Mouse (Mus musculus): ENCODE data around the gene Ksr1. TPM values are rescaled to one million over a fixed set of nuclear protein-coding genes. Genes with fewer than 3 reads are reported as not detected.

The Ksr1 gene
- total and polyA plus RNA-seq, 3 experiments = 22.5 to 73.1 (median 61.2) TPM

GRCm38 (mm10) chr11:79072108-79072507 is 74.1 kb downstream of the Ksr1 start:
- in situ Hi-C loops (cut with MboI; ENCODE audit: low pct_ligation_motif_present, low pct_unique_long_range_greater_than_20kb, low sequenced_read_pairs) = no loop called here
- Histone ChIP-seq H3K9ac (ENCODE audit: insufficient read depth, low read depth) (no peak overlapping the region), H3K4me1 (ENCODE audit: control insufficient read depth in 1 of 2, insufficient read depth in 2 of 2) (peaks cover 54 to 78% of the 10 kb centered on the region in 2 experiments), H3K79me2 (replicated peaks; ENCODE audit: control insufficient read depth, extremely low read depth, insufficient read depth, poor library complexity, severe bottlenecking) (peaks cover 20% of the 10 kb centered on the region), H3K4me2 (ENCODE audit: insufficient read depth, low read depth, poor library complexity, severe bottlenecking) (peak overlapping the region; percentile 17; the same call in 1 of the 2 replicates), H3K4me3 (replicated peaks in 1 of 3; ENCODE audit: low read depth in 2 of 3, low read length in 2 of 3, poor library complexity in 1 of 3) (no peak overlapping the region), H3K27ac (ENCODE audit: insufficient read depth, low read depth) (peak overlapping the region; percentile 84), H3K9me3 (replicated peaks; ENCODE audit: low read length) (peaks cover 7% of the 10 kb centered on the region), H3K36me3 (replicated peaks in 1 of 2; ENCODE audit: control insufficient read depth in 1 of 2, insufficient read depth in 1 of 2, low read length in 1 of 2) (peaks cover 61 to 74% of the 10 kb centered on the region in 2 experiments), H3K27me3 (replicated peaks) (no peaks in the 10 kb centered on the region)
- dilution Hi-C loops (cut with MboI; ENCODE audit: extremely low pct_ligation_motif_present, extremely low pct_unique_long_range_greater_than_20kb, low sequenced_read_pairs) = no loop called here
- DNase-seq (ENCODE audit: extremely low read depth) = no peak
- TF ChIP-seq CHD1 (IDR thresholded peaks at IDR 0.05; ENCODE audit: low read depth, low read length) (no peak), ZKSCAN1 (IDR thresholded peaks at IDR 0.05; ENCODE audit: borderline replicate concordance, low read depth, low read length) (no peak), KAT2A (IDR thresholded peaks at IDR 0.05; ENCODE audit: insufficient replicate concordance, low read length) (no peak), ZNF384 (IDR thresholded peaks at IDR 0.05; ENCODE audit: low read depth, low read length) (no peak), CHD2 (IDR thresholded peaks at IDR 0.05; ENCODE audit: low read length) (no peak), BHLHE40 (IDR thresholded peaks at IDR 0.05; ENCODE audit: low read depth, low read length) (no peak), E2F4 (IDR thresholded peaks at IDR 0.05; ENCODE audit: insufficient replicate concordance, low read depth, low read length) (no peak), GABPA (IDR thresholded peaks at IDR 0.05; ENCODE audit: insufficient replicate concordance, low read depth, low read length) (no peak), MYC (IDR thresholded peaks at IDR 0.05; ENCODE audit: low read depth, low read length) (no peak), MAFK (IDR thresholded peaks at IDR 0.05; ENCODE audit: insufficient replicate concordance, low read length) (no peak), SMC3 (IDR thresholded peaks at IDR 0.05; ENCODE audit: low read depth, low read length) (no peak)

- Histone ChIP-seq H3K27me3 (replicated peaks) (no peaks in the 10 kb centered on the region), H3K36me3 (replicated peaks in 1 of 2; ENCODE audit: control insufficient read depth in 1 of 2, insufficient read depth in 1 of 2, low read length in 1 of 2) (peaks cover 64 to 80% of the 10 kb centered on the region in 2 experiments), H3K27ac (ENCODE audit: insufficient read depth, low read depth) (peak overlapping the region; percentile 84), H3K4me3 (replicated peaks in 1 of 3; ENCODE audit: low read depth in 2 of 3, low read length in 2 of 3, poor library complexity in 1 of 3) (peak overlapping the region in 1 of 3 experiments; percentile 9), H3K4me1 (ENCODE audit: control insufficient read depth in 1 of 2, insufficient read depth in 2 of 2) (peaks cover 49 to 73% of the 10 kb centered on the region in 2 experiments), H3K9me3 (replicated peaks; ENCODE audit: low read length) (peaks cover 7% of the 10 kb centered on the region), H3K9ac (ENCODE audit: insufficient read depth, low read depth) (0 out of 2 replicates have a peak overlapping the region, but pooled peaks have one; percentile 8), H3K79me2 (replicated peaks; ENCODE audit: control insufficient read depth, extremely low read depth, insufficient read depth, poor library complexity, severe bottlenecking) (peaks cover 22% of the 10 kb centered on the region), H3K4me2 (ENCODE audit: insufficient read depth, low read depth, poor library complexity, severe bottlenecking) (peak overlapping the region; percentile 17; the same call in 1 of the 2 replicates)
- dilution Hi-C loops (cut with MboI; ENCODE audit: extremely low pct_ligation_motif_present, extremely low pct_unique_long_range_greater_than_20kb, low sequenced_read_pairs) = no loop called here
- DNase-seq (ENCODE audit: extremely low read depth) = peak; percentile 97
- in situ Hi-C loops (cut with MboI; ENCODE audit: low pct_ligation_motif_present, low pct_unique_long_range_greater_than_20kb, low sequenced_read_pairs) = no loop called here
- TF ChIP-seq MAZ (IDR thresholded peaks at IDR 0.05; ENCODE audit: low read depth, low read length) (peak; percentile 73; the same call in 1 of the 2 replicates), JUN (IDR thresholded peaks at IDR 0.05; ENCODE audit: insufficient read depth, low read depth, low read length) (peak; percentile 86), MYC (IDR thresholded peaks at IDR 0.05; ENCODE audit: low read depth, low read length) (peak; percentile 83), TCF12 (IDR thresholded peaks at IDR 0.05; ENCODE audit: low read depth, low read length) (peak; percentile 87), ZMIZ1 (IDR thresholded peaks at IDR 0.05; ENCODE audit: low read depth, low read length) (no peak), NELFE (IDR thresholded peaks at IDR 0.05; ENCODE audit: low read depth, low read length) (peak; percentile 49), PAX5 (IDR thresholded peaks at IDR 0.05; ENCODE audit: low read length) (no peak), MEF2A (IDR thresholded peaks at IDR 0.05; ENCODE audit: borderline replicate concordance, low read depth, low read length) (peak; percentile 90), E2F4 (IDR thresholded peaks at IDR 0.05; ENCODE audit: insufficient replicate concordance, low read depth, low read length) (no peak), CTCF (conservative IDR thresholded peaks at IDR 0.05 in 1 of 2, IDR thresholded peaks at IDR 0.05 in 1 of 2; ENCODE audit: low read depth in 2 of 2, low read length in 2 of 2) (no peak), POLR2A (IDR thresholded peaks at IDR 0.05; ENCODE audit: low read depth, low read length) (peak; percentile 42), ZNF384 (IDR thresholded peaks at IDR 0.05; ENCODE audit: low read depth, low read length) (peak; percentile 22; the same call in 1 of the 2 replicates), GABPA (IDR thresholded peaks at IDR 0.05; ENCODE audit: insufficient replicate concordance, low read depth, low read length) (no peak), ZKSCAN1 (IDR thresholded peaks at IDR 0.05; ENCODE audit: borderline replicate concordance, low read depth, low read length) (no peak), POLR2AphosphoS2 (IDR thresholded peaks at IDR 0.05; ENCODE audit: low read depth, low read length) (no peak; the same call in 1 of the 2 replicates), SIN3A (IDR thresholded peaks at IDR 0.05; ENCODE audit: low read length) (peak; percentile 89), CHD2 (IDR thresholded peaks at IDR 0.05; ENCODE audit: low read length) (peak; percentile 91), ZC3H11A (IDR thresholded peaks at IDR 0.05; ENCODE audit: low read depth, low read length) (no peak; the same call in 1 of the 2 replicates), IRF4 (IDR thresholded peaks at IDR 0.05; ENCODE audit: low read depth, low read length) (peak; percentile 96), NRF1 (IDR thresholded peaks at IDR 0.05; ENCODE audit: low read depth, low read length) (no peak; the same call in 1 of the 2 replicates), MAX (IDR thresholded peaks at IDR 0.05; ENCODE audit: low read length) (peak; percentile 72), RCOR1 (conservative IDR thresholded peaks at IDR 0.05; ENCODE audit: low read depth, low read length) (peak; percentile 35; the same call in 1 of the 2 replicates), MAFK (IDR thresholded peaks at IDR 0.05; ENCODE audit: insufficient replicate concordance, low read length) (peak; percentile 99), EP300 (IDR thresholded peaks at IDR 0.05; ENCODE audit: low read length) (peak; percentile 93), KAT2A (IDR thresholded peaks at IDR 0.05; ENCODE audit: insufficient replicate concordance, low read length) (0 out of 2 replicates have a peak, but pooled peaks have one; percentile 67)
Measured at GRCm38 (mm10) chr11:79071082-79071972, 74.9 kb downstream of the Ksr1 start.
